ENCODE assay signal across 9 mouse cellular contexts in the genomic region with DNA sequence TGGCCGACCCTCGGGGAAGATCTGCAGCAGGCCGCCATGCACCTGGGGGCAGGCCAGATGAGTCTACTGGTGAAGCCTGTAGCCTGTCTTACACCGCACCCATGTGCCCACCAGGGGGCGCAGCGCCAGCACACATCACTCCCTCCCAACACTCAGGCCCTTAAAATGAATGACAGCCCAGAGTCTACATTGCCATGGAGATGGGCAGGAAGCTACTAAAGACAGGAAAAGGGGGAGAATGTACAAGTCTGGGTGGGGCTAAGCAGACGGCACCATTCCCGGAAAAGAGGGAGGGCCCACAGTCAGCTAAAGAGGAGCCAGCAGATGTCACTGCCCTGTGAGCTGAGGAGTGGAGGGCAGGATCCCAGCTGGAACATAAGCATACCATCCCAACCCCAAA. TPM values are rescaled to one million over a fixed set of nuclear protein-coding genes. Genes with fewer than 3 reads are reported as not detected.
A peak's percentile ranks its signal among the peaks of the same experiment; 100 is the strongest.
DNase-seq lines count a peak whose midpoint lies in the region; ATAC-seq and TF ChIP-seq lines count a peak whose summit lies in the region.
"Had no signal": no experiment of that assay in that cellular context is flagged by ENCODE, and none has a peak within 500 bp of the region (broad histone marks: within the 10 kb centered on the region; RNA-seq: fewer than 3 reads in every experiment).

No protein-coding gene starts in this region.

- peaks cover 3% of the 10 kb centered on the region for H3K4me1 ChIP-seq in ES-Bruce4 (ENCODE audit: control insufficient read depth, insufficient read depth, low read length)
- peaks cover 29% of the 10 kb centered on the region for H3K4me1 ChIP-seq in forebrain, embryonic 14.5 days (ENCODE audit: control insufficient read depth, insufficient read depth, low read length)
- peaks cover 54% of the 10 kb centered on the region for H3K4me1 ChIP-seq in neural tube, embryonic 15.5 days

- no peaks in the 10 kb centered on the region for H3K36me3 ChIP-seq in ES-Bruce4 (ENCODE audit: control insufficient read depth, insufficient read depth, low read length, poor library complexity, severe bottlenecking)
- H3K36me3 ChIP-seq in forebrain, embryonic 14.5 days (ENCODE audit: control insufficient read depth, insufficient read depth, low read length), result peaks cover 64% of the 10 kb centered on the region
- peaks cover 30% of the 10 kb centered on the region for H3K36me3 ChIP-seq in neural tube, embryonic 15.5 days

- no peaks in the 10 kb centered on the region for H3K27me3 ChIP-seq in ES-Bruce4 (ENCODE audit: control insufficient read depth, insufficient read depth, low read length, poor library complexity, severe bottlenecking)
- no peaks in the 10 kb centered on the region for H3K27me3 ChIP-seq in forebrain, embryonic 14.5 days (replicated peaks; ENCODE audit: control insufficient read depth, insufficient read depth, low read length)
- no peaks in the 10 kb centered on the region for H3K27me3 ChIP-seq in neural tube, embryonic 15.5 days (replicated peaks)

- TF ChIP-seq EP300 in ES-Bruce4 (IDR thresholded peaks at IDR 0.05; ENCODE audit: insufficient read depth, low read depth, low read length), result 0 out of 2 replicates have a peak, but pooled peaks have one; percentile 5

- ATAC-seq in forebrain, embryonic 14.5 days, result peak; percentile 94
- ATAC-seq in neural tube, embryonic 15.5 days (ENCODE audit: low FRiP score), result peak; percentile 84

- peak; percentile 97 for TF ChIP-seq CTCF in ES-Bruce4 (IDR thresholded peaks at IDR 0.05; ENCODE audit: low read depth, low read length)

- no peak overlapping the region for H3K4me3 ChIP-seq in ES-Bruce4 (ENCODE audit: low read depth, low read length)
- H3K4me3 ChIP-seq in forebrain, embryonic 14.5 days (ENCODE audit: low read depth, low read length), result no peak overlapping the region
- no peak overlapping the region for H3K4me3 ChIP-seq in neural tube, embryonic 15.5 days (replicated peaks)

- 13% methylated on average over 8 of the region's 8 CpGs for WGBS in forebrain, embryonic 14.5 days
- WGBS in neural tube, embryonic 15.5 days, result 10% methylated on average over 8 of the region's 8 CpGs

- peak overlapping the region; percentile 18; the same call in 1 of the 2 replicates for H3K27ac ChIP-seq in ES-Bruce4 (ENCODE audit: insufficient read depth, low read length)
- H3K27ac ChIP-seq in forebrain, embryonic 14.5 days (ENCODE audit: low read depth, low read length), result peak overlapping the region; percentile 39; the same call in 1 of the 2 replicates
- 0 out of 2 replicates have a peak overlapping the region, but pooled peaks have one; percentile 18 for H3K27ac ChIP-seq in neural tube, embryonic 15.5 days (replicated peaks)
- H3K27ac ChIP-seq: macrophage had no signal

- DNase-seq in c-Kit-positive CD71-positive TER-119-positive erythroid progenitor cells, embryonic 14.5 days (ENCODE audit: low spot score), result peak; percentile 75
- peak; percentile 94 for DNase-seq in forebrain, embryonic 14.5 days (ENCODE audit: low spot score)
- DNase-seq in heart, postnatal 14 days, result peak; percentile 87 to 89
- peak; percentile 82 to 95 for DNase-seq in layer of hippocampus, adult 18-20 months (ENCODE audit: low spot score in 2 of 2)
- peak; percentile 87 to 91 for DNase-seq in lung, adult 18-20 months
- DNase-seq in testis, postnatal 14 days (ENCODE audit: low spot score), result peak; percentile 68

- no peak for TF ChIP-seq POLR2A in ES-Bruce4 (IDR thresholded peaks at IDR 0.05; ENCODE audit: insufficient read depth, low read length)

- intact Hi-C loops in heart, postnatal 14 days (cut with DNase I), result loop anchor here (2.0 to 10.0 kb wide), 4 partner anchors 37 to 325 kb away; partner anchors contain the start of genes BC024978, Coq8b, Sertad1 and Snrpa

- H3K9me3 ChIP-seq in ES-Bruce4 (replicated peaks; ENCODE audit: control insufficient read depth, insufficient read depth, low read length, poor library complexity, severe bottlenecking), result no peaks in the 10 kb centered on the region
- H3K9me3 ChIP-seq in forebrain, embryonic 14.5 days (replicated peaks; ENCODE audit: control insufficient read depth, low read length), result no peaks in the 10 kb centered on the region
- H3K9me3 ChIP-seq in neural tube, embryonic 15.5 days (replicated peaks), result no peaks in the 10 kb centered on the region

- no peak overlapping the region for H3K9ac ChIP-seq in ES-Bruce4 (ENCODE audit: low read depth, poor library complexity, severe bottlenecking)
- H3K9ac ChIP-seq in forebrain, embryonic 14.5 days (ENCODE audit: low read length), result no peak overlapping the region
- no peak overlapping the region for H3K9ac ChIP-seq in neural tube, embryonic 15.5 days (replicated peaks)

- no peak overlapping the region for H3K4me2 ChIP-seq in forebrain, embryonic 14.5 days (ENCODE audit: low read length)
- peak overlapping the region; percentile 13; the same call in 1 of the 2 replicates for H3K4me2 ChIP-seq in neural tube, embryonic 15.5 days

RNA-seq across cellular contexts. Expression of gene Cyp2t4, which starts 6.4 kb away (rescaled TPM):
- not detected in 2 replicates for polyA plus RNA-seq in ES-Bruce4 (2011; ENCODE audit: insufficient read depth, insufficient read length, low read depth, missing spikeins)
- polyA plus RNA-seq in forebrain, embryonic 14.5 days (2014; fragmentation: Nextera tagmentation; extraction: Ambion mirVana), result 0.28 TPM in 1 of 2 replicates, not detected in the other
- total RNA-seq in heart, postnatal 14 days (2021), result not detected
- not detected for total RNA-seq in layer of hippocampus, adult 18-20 months (2021)
- polyA plus RNA-seq in neural tube, embryonic 15.5 days (2015; fragmentation: Nextera tagmentation; extraction: Ambion mirVana), result 0.10 and 0.36 TPM in 2 replicates
- polyA plus RNA-seq: macrophage had no signal

RNA-seq across cellular contexts. Expression of gene Egln2, which starts 6.7 kb away (rescaled TPM):
- polyA plus RNA-seq in ES-Bruce4 (2011; ENCODE audit: insufficient read depth, insufficient read length, low read depth, missing spikeins), result 22.2 and 22.3 TPM in 2 replicates
- polyA plus RNA-seq in forebrain, embryonic 14.5 days (2014; fragmentation: Nextera tagmentation; extraction: Ambion mirVana), result 42.2 and 54.2 TPM in 2 replicates
- 10 to 100 TPM; 60.1 to 60.6 TPM for total RNA-seq in heart, postnatal 14 days (2021)
- total RNA-seq in layer of hippocampus, adult 18-20 months (2021), result 100 to 1,000 TPM; 106 to 110 TPM
- polyA plus RNA-seq in neural tube, embryonic 15.5 days (2015; fragmentation: Nextera tagmentation; extraction: Ambion mirVana), result 92.3 and 94.7 TPM in 2 replicates

RNA-seq across cellular contexts. Expression of gene Rab4b, which starts 18.8 kb away (rescaled TPM):
- polyA plus RNA-seq in ES-Bruce4 (2011; ENCODE audit: insufficient read depth, insufficient read length, low read depth, missing spikeins), result 35.8 and 39.3 TPM in 2 replicates
- 69.8 and 75.8 TPM in 2 replicates for polyA plus RNA-seq in forebrain, embryonic 14.5 days (2014; fragmentation: Nextera tagmentation; extraction: Ambion mirVana)
- 10 to 100 TPM; 21.9 to 22.1 TPM for total RNA-seq in heart, postnatal 14 days (2021)
- total RNA-seq in layer of hippocampus, adult 18-20 months (2021), result 10 to 100 TPM; 88.4 to 94.7 TPM
- 105 and 109 TPM in 2 replicates for polyA plus RNA-seq in neural tube, embryonic 15.5 days (2015; fragmentation: Nextera tagmentation; extraction: Ambion mirVana)

RNA-seq across cellular contexts. Expression of gene Gm21983, which starts 21.0 kb away (rescaled TPM):
- polyA plus RNA-seq in ES-Bruce4 (2011; ENCODE audit: insufficient read depth, insufficient read length, low read depth, missing spikeins), result not detected in 2 replicates
- polyA plus RNA-seq in forebrain, embryonic 14.5 days (2014; fragmentation: Nextera tagmentation; extraction: Ambion mirVana), result not detected in 2 replicates
- total RNA-seq in heart, postnatal 14 days (2021), result not detected
- not detected for total RNA-seq in layer of hippocampus, adult 18-20 months (2021)
- 0.90 TPM in 1 of 2 replicates, not detected in the other for polyA plus RNA-seq in neural tube, embryonic 15.5 days (2015; fragmentation: Nextera tagmentation; extraction: Ambion mirVana)
- polyA plus RNA-seq: macrophage had no signal

RNA-seq across cellular contexts. Expression of gene Mia, which starts 21.1 kb away (rescaled TPM):
- polyA plus RNA-seq in ES-Bruce4 (2011; ENCODE audit: insufficient read depth, insufficient read length, low read depth, missing spikeins), result 1.0 and 3.1 TPM in 2 replicates
- polyA plus RNA-seq in forebrain, embryonic 14.5 days (2014; fragmentation: Nextera tagmentation; extraction: Ambion mirVana), result 11.9 and 15.6 TPM in 2 replicates
- total RNA-seq in heart, postnatal 14 days (2021), result not detected
- total RNA-seq in layer of hippocampus, adult 18-20 months (2021), result 1 to 10 TPM in 1 of 2 experiments, under 1 TPM in 1; 0.62 to 2.0 TPM
- polyA plus RNA-seq in neural tube, embryonic 15.5 days (2015; fragmentation: Nextera tagmentation; extraction: Ambion mirVana), result 22.9 and 28.6 TPM in 2 replicates
- polyA plus RNA-seq: macrophage had no signal
